Mouse (Mus musculus) forebrain, embryonic 16.5 days (tissue): ENCODE data around the gene Doc2b. TPM values are rescaled to one million over a fixed set of nuclear protein-coding genes. Genes with fewer than 3 reads are reported as not detected.

ENCODE experiments used
- ATAC-seq: fragments of 200-750 bp; cut with Nextera tagmentation; 2 replicates; pipeline ENCODE4 v1.8.0; 2017; ENCODE audit warnings: mild to moderate bottlenecking, moderate library complexity
- H3K27ac ChIP-seq: fragments of 300-500 bp; sonication (generic); 2 replicates; pipeline ENCODE4 v1.5.1; 2014; ENCODE audit warnings: low read length, control low read depth
- H3K27me3 ChIP-seq: fragments of 300-500 bp; sonication (generic); replicated peaks from 2 replicates; pipeline ENCODE4 v1.6.1; 2014; ENCODE audit warnings: low read length; ENCODE audit not compliant: control insufficient read depth, insufficient read depth
- H3K36me3 ChIP-seq: fragments of 300-500 bp; sonication (generic); 2 replicates; pipeline ENCODE4 v1.6.1; 2014; ENCODE audit not compliant: control insufficient read depth, insufficient read depth
- H3K4me1 ChIP-seq: fragments of 300-500 bp; sonication (generic); replicated peaks from 2 replicates; pipeline ENCODE4 v1.6.1; 2014; ENCODE audit warnings: low read length; ENCODE audit not compliant: control insufficient read depth, insufficient read depth
- H3K4me2 ChIP-seq: fragments of 300-500 bp; sonication (generic); 2 replicates; pipeline ENCODE4 v1.6.1; 2014; ENCODE audit warnings: mild to moderate bottlenecking, low read length, control low read depth
- H3K4me3 ChIP-seq: fragments of 300-500 bp; sonication (generic); replicated peaks from 2 replicates; pipeline ENCODE4 v1.5.1; 2014; ENCODE audit warnings: mild to moderate bottlenecking, low read length, control low read depth
- H3K9ac ChIP-seq: fragments of 300-500 bp; sonication (generic); replicated peaks from 2 replicates; pipeline ENCODE4 v1.6.1; 2014; ENCODE audit warnings: low read depth, low read length, control low read depth
- H3K9me3 ChIP-seq: fragments of 300-500 bp; sonication (generic); 2 replicates; pipeline ENCODE4 v1.6.1; 2016; ENCODE audit warnings: low read length; ENCODE audit not compliant: control insufficient read depth
- WGBS: fragments of 180-500 bp; shearing (Covaris S2); extraction: QIAGEN DNeasy Blood & Tissue Kit; methylation state at CpG from one replicate; pipeline ENCODE4 v1.1.7; 2014; 5-methylcytosine and 5-hydroxymethylcytosine counted together
- polyA plus RNA-seq: library from polyadenylated mRNA; unstranded; fragments of >200 nt; fragmentation: Nextera tagmentation; extraction: Ambion mirVana; gene quantifications from 2 replicates; pipeline ENCODE4 v1.2.1, GENCODE M21; 2015

The Doc2b gene
- polyA plus RNA-seq, 1 experiment from 2014 or later = 3.0 TPM

DNA sequence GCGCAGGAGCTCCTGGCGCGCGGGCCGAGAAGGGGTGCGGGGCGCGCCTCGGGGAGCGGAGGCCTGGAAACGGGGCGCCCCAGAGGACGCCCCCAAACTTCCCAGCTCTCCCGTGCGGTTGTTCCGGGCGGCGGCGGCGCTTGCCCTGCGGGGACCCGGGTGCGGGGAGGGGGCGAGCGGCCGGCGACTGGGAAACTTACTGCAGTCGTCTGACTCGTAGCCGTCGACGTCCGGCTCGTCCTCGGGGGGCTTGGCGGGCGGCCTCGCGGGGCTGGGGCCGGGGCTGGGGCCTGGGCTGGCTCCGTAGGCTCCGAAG lies 570 bp downstream of the Doc2b start:
- Histone ChIP-seq H3K9ac (peak overlapping the region; percentile 57), H3K4me2 (peak overlapping the region; percentile 61), H3K9me3 (no peaks in the 10 kb centered on the region), H3K4me1 (peaks cover 8% of the 10 kb centered on the region), H3K27ac (no peak overlapping the region), H3K36me3 (no peaks in the 10 kb centered on the region), H3K4me3 (peak overlapping the region; percentile 58), H3K27me3 (peaks cover 26% of the 10 kb centered on the region)
- 2% methylated on average over 27 of the region's 42 CpGs for WGBS
- ATAC-seq = peak; percentile 16; the same call in 1 of the 2 replicates

GRCm38 (mm10) chr11:75794602-75795320 lies 1.1 kb downstream of the Doc2b start:
- H3K27me3 ChIP-seq = peaks cover 26% of the 10 kb centered on the region

GRCm38 (mm10) chr11:75793351-75793750 lies 2.5 kb downstream of the Doc2b start:
- 56% methylated on average over 5 of the region's 5 CpGs for WGBS

More at GRCm38 (mm10) chr11:75794602-75795320, 1.1 kb downstream of the Doc2b start:
- WGBS = 6% methylated on average over 37 of the region's 45 CpGs
- Histone ChIP-seq H3K9me3 (no peaks in the 10 kb centered on the region), H3K36me3 (no peaks in the 10 kb centered on the region), H3K27ac (no peak overlapping the region), H3K4me3 (peak overlapping the region; percentile 58), H3K9ac (peak overlapping the region; percentile 57), H3K4me2 (peak overlapping the region; percentile 61), H3K4me1 (peaks cover 8% of the 10 kb centered on the region)
- no peak for ATAC-seq

GRCm38 (mm10) chr11:75792535-75792934 lies 3.3 kb downstream of the Doc2b start:
- 71% methylated on average over 5 of the region's 5 CpGs for WGBS

More at GRCm38 (mm10) chr11:75793351-75793750, 2.5 kb downstream of the Doc2b start:
- no peak for ATAC-seq
- Histone ChIP-seq H3K4me2 (no peak overlapping the region), H3K27ac (no peak overlapping the region), H3K9ac (no peak overlapping the region), H3K9me3 (no peaks in the 10 kb centered on the region), H3K4me1 (peaks cover 8% of the 10 kb centered on the region), H3K4me3 (no peak overlapping the region), H3K36me3 (no peaks in the 10 kb centered on the region), H3K27me3 (peaks cover 26% of the 10 kb centered on the region)

DNA sequence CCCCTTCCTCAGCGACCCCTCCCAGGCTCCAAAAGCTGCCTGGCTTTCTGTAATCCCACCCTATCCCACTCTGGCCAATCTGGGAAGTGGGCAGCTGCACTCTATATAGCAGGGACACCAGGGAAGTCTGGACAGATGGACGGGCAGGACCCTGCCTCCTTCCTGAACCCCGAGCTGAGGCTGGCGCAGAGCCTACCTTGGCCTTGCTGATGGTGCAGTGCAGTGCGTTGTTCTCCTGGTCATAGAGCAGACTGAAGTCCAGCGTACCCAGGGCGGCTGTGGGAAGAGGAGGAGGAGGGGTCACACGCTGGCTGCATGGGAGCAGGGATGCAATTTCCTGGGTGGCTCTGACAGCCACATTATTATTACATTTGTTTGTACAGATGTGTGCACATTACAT lies 10.0 kb downstream of the Doc2b start:
- no peaks in the 10 kb centered on the region for H3K27me3 ChIP-seq
- H3K4me1 ChIP-seq = no peaks in the 10 kb centered on the region
- H3K9ac ChIP-seq = no peak overlapping the region
- H3K4me2 ChIP-seq = no peak overlapping the region
- H3K9me3 ChIP-seq = no peaks in the 10 kb centered on the region
- 78% methylated on average over 8 of the region's 8 CpGs for WGBS
- no peak overlapping the region for H3K4me3 ChIP-seq
- H3K36me3 ChIP-seq = no peaks in the 10 kb centered on the region
- ATAC-seq = no peak
- H3K27ac ChIP-seq = no peak overlapping the region

More at GRCm38 (mm10) chr11:75792535-75792934, 3.3 kb downstream of the Doc2b start:
- Histone ChIP-seq H3K4me1 (peaks cover 8% of the 10 kb centered on the region), H3K4me2 (no peak overlapping the region), H3K27ac (no peak overlapping the region), H3K9ac (no peak overlapping the region), H3K36me3 (no peaks in the 10 kb centered on the region), H3K27me3 (peaks cover 26% of the 10 kb centered on the region), H3K4me3 (no peak overlapping the region), H3K9me3 (no peaks in the 10 kb centered on the region)
- no peak for ATAC-seq

DNA sequence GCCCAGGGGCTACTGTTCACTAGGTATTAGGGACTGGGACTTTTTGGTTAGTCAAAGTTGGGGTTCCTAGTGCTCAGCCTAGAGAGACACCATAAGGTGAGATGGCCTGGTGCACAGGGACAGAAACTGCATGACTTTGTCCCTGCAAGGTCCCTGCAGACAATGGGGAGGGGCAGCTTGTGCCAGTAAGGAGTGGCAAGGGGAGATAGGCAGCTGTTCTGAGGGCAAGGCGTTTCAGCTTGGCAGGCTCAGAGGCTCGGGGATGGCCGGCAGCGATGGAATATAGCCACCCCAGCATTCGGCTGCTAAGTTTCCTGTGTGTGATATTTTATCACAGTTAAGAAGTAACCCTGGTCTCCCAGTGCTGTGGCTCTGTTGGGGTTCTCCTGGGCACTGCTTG lies 12.1 kb downstream of the Doc2b start:
- H3K27ac ChIP-seq = no peak overlapping the region
- no peak overlapping the region for H3K4me3 ChIP-seq
- 79% methylated on average over 5 of the region's 5 CpGs for WGBS
- no peak for ATAC-seq
- no peaks in the 10 kb centered on the region for H3K4me1 ChIP-seq
- H3K27me3 ChIP-seq = no peaks in the 10 kb centered on the region
- no peaks in the 10 kb centered on the region for H3K36me3 ChIP-seq
- H3K9ac ChIP-seq = no peak overlapping the region
- H3K9me3 ChIP-seq = no peaks in the 10 kb centered on the region
- no peak overlapping the region for H3K4me2 ChIP-seq

DNA sequence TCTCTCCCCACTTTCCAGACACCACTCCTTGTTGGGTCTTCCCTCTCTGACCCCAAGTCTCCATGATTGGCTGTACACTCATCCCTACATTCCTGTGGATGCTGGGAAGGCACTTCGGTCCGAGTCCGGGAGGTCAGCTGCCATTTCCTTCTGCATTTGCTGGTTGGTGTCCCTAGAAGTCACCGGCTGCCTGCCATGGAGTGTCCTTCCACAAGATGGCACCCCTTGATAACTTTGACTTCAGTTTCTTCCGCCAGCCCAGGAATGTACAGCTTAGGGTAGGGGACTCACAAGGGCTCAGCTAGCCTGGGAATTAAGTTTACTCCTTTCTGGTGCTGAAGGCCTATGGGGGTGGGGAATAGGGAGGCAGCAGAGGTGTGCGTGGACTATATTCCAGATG lies 13.9 kb downstream of the Doc2b start:
- whole genome bisulfite sequencing = 24% methylated on average over 6 of the region's 6 CpGs
- peak; percentile 54 for ATAC-seq
- no peak overlapping the region for H3K4me2 ChIP-seq
- H3K9ac ChIP-seq = no peak overlapping the region
- H3K27ac ChIP-seq = no peak overlapping the region
- H3K4me1 ChIP-seq = no peaks in the 10 kb centered on the region
- no peaks in the 10 kb centered on the region for H3K9me3 ChIP-seq
- H3K36me3 ChIP-seq = no peaks in the 10 kb centered on the region
- H3K27me3 ChIP-seq = no peaks in the 10 kb centered on the region
- no peak overlapping the region for H3K4me3 ChIP-seq

DNA sequence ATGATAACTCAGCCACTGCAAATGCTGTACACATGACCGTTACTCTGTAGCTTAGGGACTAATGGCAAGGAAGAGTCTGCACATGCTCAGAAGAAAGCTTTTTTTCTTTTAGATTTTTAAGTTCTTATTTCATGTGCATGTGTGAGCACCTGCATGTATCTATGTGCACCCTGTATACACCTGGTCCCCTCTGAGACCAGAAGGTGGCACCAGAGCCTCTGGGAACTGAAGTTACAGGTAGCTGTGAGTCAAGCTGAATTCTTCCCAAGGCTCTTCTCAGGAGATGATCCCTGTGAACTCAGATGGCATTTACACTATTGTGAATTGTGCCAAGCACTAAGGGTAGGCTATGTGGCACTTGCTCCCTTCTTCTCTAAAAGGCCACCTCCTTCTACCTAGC lies 19.9 kb downstream of the Doc2b start:
- 83% methylated on average over 1 of the region's 1 CpGs for WGBS
- Histone ChIP-seq H3K4me3 (no peak overlapping the region), H3K27me3 (no peaks in the 10 kb centered on the region), H3K4me1 (no peaks in the 10 kb centered on the region), H3K36me3 (no peaks in the 10 kb centered on the region), H3K27ac (no peak overlapping the region), H3K9me3 (no peaks in the 10 kb centered on the region), H3K4me2 (no peak overlapping the region), H3K9ac (no peak overlapping the region)
- ATAC-seq = no peak

DNA sequence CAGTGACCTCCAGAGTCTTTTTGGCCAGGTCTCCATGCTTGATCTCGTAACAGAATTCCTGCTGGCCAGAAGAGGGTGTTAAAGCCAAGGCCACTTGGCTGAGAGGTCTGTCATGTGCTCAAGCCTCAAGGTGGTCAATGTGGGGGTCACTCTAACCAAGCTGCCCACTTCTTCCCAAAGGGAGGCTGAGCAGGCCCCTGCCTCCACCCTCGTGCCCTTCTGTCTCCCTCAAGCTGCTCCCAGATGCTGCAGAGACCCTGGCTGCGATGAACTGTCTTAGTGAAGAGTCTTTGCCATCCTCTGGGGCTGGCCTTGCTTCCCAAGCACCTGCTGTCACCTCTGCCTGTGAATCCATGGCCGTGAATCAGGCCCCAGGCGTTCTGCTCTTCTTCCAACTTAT lies 23.3 kb downstream of the Doc2b start:
- WGBS = 91% methylated on average over 5 of the region's 5 CpGs

More for the DNA sequence above, 23.3 kb downstream of the Doc2b start:
- H3K4me3 ChIP-seq = no peak overlapping the region
- ATAC-seq = no peak
- peaks cover 11% of the 10 kb centered on the region for H3K4me1 ChIP-seq
- H3K36me3 ChIP-seq = peaks cover 3% of the 10 kb centered on the region; the same call in 1 of the 2 replicates
- no peak overlapping the region for H3K9ac ChIP-seq
- H3K27ac ChIP-seq = no peak overlapping the region
- no peaks in the 10 kb centered on the region for H3K9me3 ChIP-seq
- no peaks in the 10 kb centered on the region for H3K27me3 ChIP-seq
- no peak overlapping the region for H3K4me2 ChIP-seq
